Mouse (Mus musculus): ENCODE measurements around the gene Gm17374.
"Not testable (repeated sequence)": the region's sequence is repeated elsewhere in the genome, so short reads cannot be mapped to it uniquely, and the experiment has no call there.

Gm17374 gene

DNA sequence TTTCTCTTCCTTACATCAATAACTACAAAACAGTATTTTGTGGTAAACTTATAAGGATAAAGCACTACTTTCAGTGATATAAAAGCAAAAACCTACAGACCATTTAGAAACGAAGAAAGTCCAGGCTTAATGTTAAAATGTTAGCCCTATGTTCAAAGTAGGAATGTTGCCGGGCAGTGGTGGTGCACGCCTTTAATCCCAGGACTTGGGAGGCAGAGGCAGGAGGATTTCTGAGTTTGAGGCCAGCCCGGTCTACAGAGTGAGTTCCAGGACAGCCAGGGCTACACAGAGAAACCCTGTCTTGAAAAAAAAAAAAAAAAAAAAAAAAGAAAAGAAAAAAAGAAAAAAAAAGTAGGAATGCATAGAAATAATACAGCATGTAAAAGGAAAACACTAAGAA, at the start of gene Gm17374:
Gene Gm17374, plus strand, starts transcription at position 301 of the 400 bp plus-strand sequence.
- not testable (repeated sequence) for DNase-seq (ENCODE audit: low spot score in 2 of 2)

DNA sequence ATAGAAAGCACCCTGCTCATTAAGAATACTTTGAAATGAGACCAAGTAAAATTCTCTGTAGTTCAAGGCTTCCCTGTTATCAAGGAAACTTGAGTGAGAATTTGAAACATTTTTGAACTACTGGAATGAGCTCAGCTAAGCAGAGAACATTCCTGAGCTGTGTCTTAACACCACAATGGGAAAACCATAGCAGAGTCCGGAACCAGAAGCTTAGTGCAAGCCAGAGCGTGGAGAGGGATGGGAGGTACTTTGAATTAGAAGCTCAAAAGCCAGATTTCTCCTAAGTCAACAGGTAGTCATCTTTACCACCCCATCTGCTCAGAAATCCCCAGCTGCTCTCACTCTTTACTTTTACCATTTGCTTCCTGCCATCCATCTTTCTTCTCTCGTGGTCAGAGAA, 46.9 kb upstream of the Gm17374 start:
- no peak for DNase-seq (ENCODE audit: low spot score in 2 of 2)

DNA sequence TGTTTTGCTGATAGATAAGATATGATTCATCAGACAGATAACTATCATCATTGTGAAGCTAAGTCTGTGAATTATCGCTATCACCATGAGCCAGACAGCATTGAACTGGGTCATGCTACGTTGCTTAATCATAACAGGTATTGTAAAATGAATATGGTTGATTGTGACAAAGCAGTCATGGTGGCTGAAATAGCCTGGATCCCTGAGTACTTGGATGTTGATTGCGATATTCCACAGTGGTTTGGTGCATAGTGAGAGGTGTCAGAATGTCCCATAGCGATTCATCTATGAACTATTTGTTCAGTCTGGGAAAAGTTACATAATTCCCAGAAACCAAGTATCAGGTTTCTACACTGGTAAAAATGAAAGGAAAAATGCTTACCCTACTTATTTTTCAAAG, 44.2 kb upstream of the Gm17374 start:
- no peak for DNase-seq (ENCODE audit: low spot score in 2 of 2)

DNA sequence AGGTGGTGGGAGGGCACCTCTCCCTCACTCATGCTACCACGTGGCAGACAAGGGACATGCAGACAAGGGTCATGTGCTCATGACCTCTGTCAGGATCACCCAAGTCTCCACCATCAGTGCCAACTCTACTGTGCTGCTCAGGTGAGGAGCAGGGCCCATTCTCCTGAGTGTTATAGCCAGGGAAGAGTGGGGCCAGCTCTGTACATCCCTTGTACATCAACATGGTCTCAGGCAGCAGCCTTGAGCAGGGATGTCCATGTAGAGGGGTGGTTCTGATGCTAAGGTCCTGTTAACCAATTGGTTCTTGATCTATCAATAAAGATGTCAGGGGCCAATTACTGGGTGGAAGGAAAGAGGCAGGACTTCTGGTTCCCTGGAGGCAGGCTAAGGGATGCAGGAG, 42.9 kb upstream of the Gm17374 start:
- no peak for DNase-seq (ENCODE audit: low spot score in 2 of 2)

DNA sequence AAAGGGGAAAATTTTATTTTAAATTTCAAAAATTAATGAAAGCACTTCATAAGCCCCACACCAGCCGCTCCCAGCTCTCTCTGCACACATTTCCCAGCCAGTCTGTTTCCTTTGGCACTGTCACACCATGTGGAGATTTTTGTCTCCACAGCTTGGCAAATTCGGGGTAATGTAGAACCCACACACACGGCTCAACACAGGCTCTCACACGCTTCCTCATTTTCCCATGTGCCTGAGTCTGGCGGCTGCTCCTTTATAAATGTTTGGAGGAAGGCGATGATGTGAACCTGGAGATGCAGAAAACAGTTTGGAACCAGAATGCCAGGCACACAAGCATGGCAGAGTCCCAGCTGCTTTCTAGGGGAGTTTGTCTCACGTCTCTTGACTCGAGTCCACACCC, 38.0 kb upstream of the Gm17374 start:
- DNase-seq (ENCODE audit: low spot score in 2 of 2), result peak; percentile 12 to 18

DNA sequence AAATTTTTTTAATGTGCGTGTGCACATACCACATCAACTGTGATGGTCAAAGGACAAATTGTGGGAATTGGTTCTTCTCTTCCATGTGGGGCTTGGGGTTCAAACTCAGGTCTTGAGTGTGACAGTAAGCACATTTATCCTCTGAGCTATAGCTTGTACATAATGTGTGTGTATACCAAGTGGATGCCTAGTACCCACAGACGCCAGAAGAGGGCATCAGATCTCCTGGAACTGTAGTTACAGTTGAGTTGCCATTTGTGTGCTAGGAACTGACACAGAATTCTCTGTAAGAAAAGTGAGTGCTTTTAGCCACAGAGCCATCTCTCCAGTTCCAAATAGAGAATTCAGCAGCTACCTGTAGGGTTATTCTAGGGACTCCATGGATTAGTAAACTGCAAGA, 26.3 kb upstream of the Gm17374 start:
- no peak for DNase-seq (ENCODE audit: low spot score in 2 of 2)

DNA sequence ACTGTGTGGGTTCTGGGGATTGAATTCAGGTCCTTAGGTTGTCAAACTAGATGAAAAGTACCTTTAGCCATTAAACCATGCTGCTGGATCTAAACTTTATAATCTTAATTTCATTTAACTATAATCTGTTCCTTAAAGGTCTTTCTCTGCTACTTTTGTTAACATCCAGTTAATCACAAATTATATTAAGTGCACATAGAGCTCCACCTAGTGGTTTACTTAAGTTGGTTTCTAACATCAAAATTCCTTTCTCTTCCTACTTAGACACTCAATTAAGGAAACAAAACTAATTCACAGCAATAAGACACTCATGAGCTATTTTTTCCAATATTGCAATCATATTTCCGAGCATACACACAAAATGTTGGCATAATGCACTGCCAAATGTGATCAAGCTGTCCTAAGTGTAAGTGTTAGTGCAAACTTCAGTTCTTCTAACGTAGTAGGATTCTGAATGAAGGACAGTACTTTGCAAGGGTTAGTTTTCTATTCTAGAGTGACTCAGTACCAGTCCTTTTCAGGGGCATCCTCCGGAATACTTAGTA, 7.4 kb downstream of the Gm17374 start:
- no peak for DNase-seq (ENCODE audit: low spot score in 2 of 2)

DNA sequence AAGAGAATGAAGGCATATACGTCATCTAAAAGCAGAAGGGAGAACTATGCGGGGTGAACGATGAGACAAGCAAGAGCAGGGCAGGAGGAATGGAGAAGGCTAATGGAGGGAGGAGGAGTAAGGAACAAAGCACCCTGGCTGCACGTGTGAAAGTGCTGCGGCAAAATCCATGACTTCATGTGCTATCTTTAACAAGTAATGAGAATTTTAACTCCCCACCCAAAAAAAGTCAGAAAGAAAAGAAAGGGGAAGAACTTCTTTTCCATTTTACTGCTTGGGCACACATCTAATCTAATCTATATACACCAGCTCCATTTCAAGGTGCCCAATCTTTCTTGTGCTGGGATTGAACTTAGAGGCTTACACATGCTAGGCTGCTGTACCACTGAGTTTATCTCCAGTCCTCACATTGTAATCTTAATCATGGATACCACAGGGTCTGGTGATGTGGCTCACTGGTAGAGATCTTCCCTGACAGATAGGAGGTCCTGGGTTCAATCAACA, 11.6 kb downstream of the Gm17374 start:
- DNase-seq (ENCODE audit: low spot score in 2 of 2), result no peak

DNA sequence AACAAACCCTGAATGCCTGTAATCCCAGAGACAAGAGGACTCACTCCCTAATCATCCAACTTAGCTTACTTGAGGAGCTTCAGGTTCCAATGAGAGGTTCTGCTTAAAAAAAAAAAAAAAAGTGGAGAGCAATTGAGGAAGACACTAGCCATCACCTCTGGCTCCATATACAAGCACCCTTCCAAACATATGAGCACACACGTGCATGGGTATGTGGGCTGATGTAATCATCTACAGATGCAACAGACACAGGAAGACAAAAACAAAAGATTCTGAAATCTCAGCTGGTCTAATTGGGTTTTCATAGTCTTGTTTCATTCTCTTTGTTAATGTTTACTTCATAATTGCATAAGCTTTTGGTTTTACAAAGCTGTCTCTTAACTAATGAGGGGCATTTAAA, 17.2 kb downstream of the Gm17374 start:
- no peak for DNase-seq (ENCODE audit: low spot score in 2 of 2)

DNA sequence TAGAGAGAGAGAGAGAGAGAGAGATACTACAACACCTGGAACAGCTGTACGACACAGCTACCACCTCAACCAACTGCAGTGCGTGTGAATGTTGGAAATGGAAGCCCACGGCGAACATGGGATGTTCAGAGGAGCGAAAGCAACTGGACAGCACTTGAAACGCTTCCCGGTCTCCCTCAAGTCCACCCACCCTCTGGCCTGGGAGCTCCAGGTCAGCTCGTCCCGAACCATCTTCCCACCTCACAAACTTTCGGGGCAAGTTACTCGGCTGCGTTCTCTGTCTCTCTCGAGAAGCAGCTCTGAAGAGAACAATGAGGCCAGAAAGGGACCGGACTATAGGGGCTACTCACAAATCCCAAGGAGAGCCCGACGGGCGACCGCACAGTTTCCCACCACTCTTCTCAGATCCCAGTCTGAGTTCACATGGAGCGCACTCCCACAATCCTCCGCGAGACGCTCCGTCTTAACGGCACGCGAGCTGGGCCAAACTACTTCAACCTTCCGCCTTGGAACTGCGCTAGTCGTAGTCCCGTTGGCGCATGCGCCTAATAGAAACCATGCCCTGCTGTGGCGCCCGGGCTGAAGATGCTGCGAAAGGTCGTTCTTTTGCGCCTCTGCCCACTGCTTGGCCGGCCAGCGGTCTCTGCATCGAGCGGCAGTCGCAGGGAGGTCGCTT, 18.4 kb downstream of the Gm17374 start, which contains the start of the genes Esf1 and Ndufaf5:
Gene Esf1, minus strand, starts transcription at position 438 of the 676 bp plus-strand sequence.
Gene Ndufaf5, plus strand, starts transcription at position 523 of the 676 bp plus-strand sequence.
- DNase-seq (ENCODE audit: low spot score in 2 of 2), result peak; percentile 91 to 97

DNA sequence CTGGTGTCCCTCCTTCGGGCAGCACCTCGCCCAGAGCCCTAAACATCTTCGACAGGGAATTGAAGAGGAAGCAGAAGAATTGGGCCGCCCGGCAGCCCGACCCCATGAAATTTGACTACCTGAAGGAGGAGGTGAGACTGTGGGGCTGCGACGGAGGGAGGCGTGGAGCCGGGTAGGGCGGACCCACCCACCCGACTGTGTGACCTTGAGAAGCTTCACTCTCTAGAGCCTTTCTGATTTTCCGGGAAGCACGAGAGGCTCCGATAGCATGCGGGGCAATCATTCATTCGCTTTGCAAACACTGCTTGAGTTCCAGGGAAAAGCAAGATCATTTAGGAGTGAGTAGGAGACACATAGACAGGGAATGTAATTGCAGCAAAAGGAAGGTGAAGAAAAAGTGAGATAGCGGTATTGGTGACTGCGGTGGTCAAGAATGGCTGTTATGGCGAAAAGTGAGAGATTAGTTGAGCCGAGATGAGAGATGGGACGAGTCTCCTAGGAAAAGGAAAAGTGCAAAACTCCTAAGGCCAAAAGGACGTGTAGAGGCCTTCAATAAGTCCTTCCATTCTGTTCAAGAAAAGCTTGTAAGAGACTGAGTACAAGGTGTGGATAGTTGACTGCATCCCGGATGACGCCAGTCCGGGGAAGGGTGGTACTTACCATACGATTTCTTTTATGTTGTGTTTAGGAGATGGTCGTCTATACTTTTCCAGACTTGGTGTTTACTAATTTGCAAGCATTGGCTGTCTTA, 19.1 kb downstream of the Gm17374 start:
- no peak for DNase-seq (ENCODE audit: low spot score in 2 of 2)

DNA sequence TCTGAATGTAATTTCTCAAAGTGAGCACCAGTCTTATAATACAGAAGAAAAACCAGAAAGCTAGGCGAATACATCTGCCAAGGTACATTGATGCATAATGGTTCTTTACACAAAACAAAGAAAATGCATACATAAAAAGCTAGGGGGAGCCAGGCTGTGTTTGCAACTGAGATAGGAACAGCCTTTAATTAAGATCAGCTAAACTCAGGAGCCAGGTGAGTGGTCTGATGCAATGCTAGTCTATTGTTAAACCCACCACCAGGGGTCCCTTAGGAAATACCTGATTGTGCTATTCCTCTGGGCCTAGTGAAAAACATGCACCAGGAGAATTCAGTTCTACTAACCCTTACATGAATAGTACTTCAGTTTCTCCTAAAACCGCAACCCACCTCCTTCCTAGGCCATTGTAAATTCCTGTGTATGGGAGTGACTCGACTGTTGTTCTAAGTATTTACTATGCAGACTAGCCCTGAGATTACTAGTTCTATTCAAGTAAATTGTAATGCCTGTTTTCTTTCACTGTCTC, 33.9 kb downstream of the Gm17374 start:
- not testable (repeated sequence) for DNase-seq (ENCODE audit: low spot score in 2 of 2)

DNA sequence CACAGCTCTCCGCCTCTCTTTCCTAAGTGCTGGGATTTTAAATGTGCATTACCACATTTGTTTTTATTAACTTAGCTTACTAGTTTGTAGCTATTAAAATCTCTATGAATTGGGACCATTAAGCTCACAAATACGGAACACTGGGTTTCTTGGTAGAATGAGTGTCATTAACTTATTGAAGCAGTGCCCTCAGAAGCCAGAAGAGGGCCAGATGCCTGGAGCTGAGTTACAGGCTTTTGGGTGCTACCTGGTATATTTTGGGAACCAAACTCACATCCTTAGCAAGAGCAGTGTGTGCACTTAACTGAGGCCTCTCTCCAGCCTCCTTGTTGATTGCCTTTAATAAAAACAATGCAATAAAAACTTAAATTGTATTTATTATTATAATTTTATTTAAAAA, 48.9 kb downstream of the Gm17374 start:
- no peak for DNase-seq (ENCODE audit: low spot score in 2 of 2)

DNA sequence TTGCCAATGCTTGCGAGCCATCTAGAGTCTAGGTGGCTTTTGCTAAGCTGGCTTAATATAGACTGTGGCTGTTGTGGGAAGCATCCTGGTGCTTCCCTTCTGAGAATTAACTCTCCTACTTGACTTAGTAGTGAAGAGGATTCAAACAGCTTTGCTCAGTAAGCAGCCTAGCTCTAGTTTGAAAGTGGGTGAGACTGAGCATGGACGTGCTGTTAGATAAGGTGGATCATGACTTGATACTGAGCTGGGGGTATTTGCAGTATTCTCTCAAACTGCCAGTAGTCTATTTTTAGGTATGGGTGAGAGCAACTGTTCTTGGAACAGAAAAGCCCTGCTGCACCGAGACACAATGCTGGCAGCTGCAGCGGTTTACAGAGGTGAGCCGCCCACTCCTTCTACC, 50.7 kb downstream of the Gm17374 start:
- no peak for DNase-seq (ENCODE audit: low spot score in 2 of 2)
